Mouse (Mus musculus) limb, embryonic 10.5 days (tissue): ENCODE data around the gene Nek9. TPM values are rescaled to one million over a fixed set of nuclear protein-coding genes. Genes with fewer than 3 reads are reported as not detected.
A peak's percentile ranks its signal among the peaks of the same experiment; 100 is the strongest.

Experiments
- DNase-seq: peaks from one replicate; pipeline ENCODE4 v3.0.0-alpha.2; 2017; ENCODE audit warnings: low spot score
- H3K27ac ChIP-seq: fragments of 300-500 bp; sonication (generic); 2 replicates; pipeline ENCODE4 v1.5.1; 2016; ENCODE audit warnings: mild to moderate bottlenecking
- H3K27me3 ChIP-seq: fragments of 300-500 bp; sonication (generic); 2 replicates; pipeline ENCODE4 v1.6.1; 2016; ENCODE audit warnings: low read depth, mild to moderate bottlenecking; ENCODE audit not compliant: poor library complexity, severe bottlenecking
- H3K36me3 ChIP-seq: fragments of 300-500 bp; sonication (generic); 2 replicates; pipeline ENCODE4 v1.6.1; 2016; ENCODE audit warnings: mild to moderate bottlenecking, moderate library complexity
- H3K4me1 ChIP-seq: fragments of 300-500 bp; sonication (generic); 2 replicates; pipeline ENCODE4 v1.6.1; 2016
- H3K4me3 ChIP-seq: fragments of 300-500 bp; sonication (generic); 2 replicates; pipeline ENCODE4 v1.5.1; 2016; ENCODE audit warnings: mild to moderate bottlenecking, moderate library complexity
- H3K9me3 ChIP-seq: fragments of 300-500 bp; sonication (generic); replicated peaks from 2 replicates; pipeline ENCODE4 v1.6.1; 2016; ENCODE audit warnings: mild to moderate bottlenecking
- WGBS: fragments of 180-500 bp; shearing (Covaris S2); methylation state at CpG from one replicate; pipeline ENCODE4 v1.1.7; 2016; 5-methylcytosine and 5-hydroxymethylcytosine counted together
- polyA plus RNA-seq: library from polyadenylated mRNA; unstranded; fragments of >200 nt; fragmentation: Nextera tagmentation; extraction: Ambion mirVana; gene quantifications from 2 replicates; pipeline ENCODE4 v1.2.1, GENCODE M21; 2016

Gene Nek9
- polyA plus RNA-seq, 1 experiment from 2014 or later: 29.9 TPM

GRCm38 (mm10) chr12:85341131-85341530 lies 2.0 kb upstream of the Nek9 start:
- H3K36me3 ChIP-seq: peaks cover 45% of the 10 kb centered on the region
- DNase-seq: no peak
- no peaks in the 10 kb centered on the region for H3K9me3 ChIP-seq
- peaks cover 23% of the 10 kb centered on the region for H3K4me1 ChIP-seq
- H3K4me3 ChIP-seq: no peak overlapping the region
- H3K27me3 ChIP-seq: no peaks in the 10 kb centered on the region
- no peak overlapping the region for H3K27ac ChIP-seq
- WGBS: 71% methylated on average over 1 of the region's 1 CpGs

- Histone ChIP-seq H3K4me1 (peaks cover 20% of the 10 kb centered on the region), H3K27me3 (no peaks in the 10 kb centered on the region), H3K27ac (no peak overlapping the region), H3K36me3 (peaks cover 51% of the 10 kb centered on the region), H3K4me3 (peak overlapping the region; percentile 98), H3K9me3 (no peaks in the 10 kb centered on the region)
- no peak for DNase-seq
- WGBS: 36% methylated on average over 4 of the region's 4 CpGs
These were observed 785 bp upstream of the Nek9 start for GRCm38 (mm10) chr12:85339947-85340346.

GRCm38 (mm10) chr12:85338815-85339214 lies 347 bp downstream of the Nek9 start:
- Histone ChIP-seq H3K27ac (peak overlapping the region; percentile 98), H3K36me3 (peaks cover 51% of the 10 kb centered on the region), H3K4me1 (peaks cover 17% of the 10 kb centered on the region), H3K27me3 (no peaks in the 10 kb centered on the region), H3K4me3 (peak overlapping the region; percentile 98), H3K9me3 (no peaks in the 10 kb centered on the region)
- WGBS: under 1% methylated on average over 42 of the region's 42 CpGs
- DNase-seq: no peak

- WGBS: 91% methylated on average over 6 of the region's 6 CpGs
- DNase-seq: no peak
- Histone ChIP-seq H3K36me3 (peaks cover 54% of the 10 kb centered on the region), H3K4me3 (peak overlapping the region; percentile 98; the same call in 1 of the 2 replicates), H3K4me1 (peaks cover 17% of the 10 kb centered on the region), H3K9me3 (no peaks in the 10 kb centered on the region), H3K27me3 (no peaks in the 10 kb centered on the region), H3K27ac (no peak overlapping the region)
These were observed 1.4 kb downstream of the Nek9 start for GRCm38 (mm10) chr12:85337567-85338311.

- Histone ChIP-seq H3K27ac (no peak overlapping the region), H3K9me3 (no peaks in the 10 kb centered on the region), H3K4me1 (no peaks in the 10 kb centered on the region), H3K36me3 (peaks cover 92% of the 10 kb centered on the region), H3K27me3 (no peaks in the 10 kb centered on the region), H3K4me3 (no peak overlapping the region)
- 92% methylated on average over 7 of the region's 7 CpGs for WGBS
- DNase-seq: no peak
These were observed 9.0 kb downstream of the Nek9 start for GRCm38 (mm10) chr12:85330153-85330552.

- DNase-seq: no peak
- 81% methylated on average over 3 of the region's 3 CpGs for WGBS
- Histone ChIP-seq H3K4me1 (0 out of 2 replicates have a peak, but pooled peaks cover 3% of the 10 kb centered on the region), H3K4me3 (no peak overlapping the region), H3K36me3 (peaks cover 99% of the 10 kb centered on the region), H3K27me3 (no peaks in the 10 kb centered on the region), H3K9me3 (no peaks in the 10 kb centered on the region), H3K27ac (no peak overlapping the region)
These were observed 30.5 kb downstream of the Nek9 start for GRCm38 (mm10) chr12:85308651-85309050.

- whole genome bisulfite sequencing: 51% methylated on average over 16 of the region's 16 CpGs
- H3K4me1 ChIP-seq: 0 out of 2 replicates have a peak, but pooled peaks cover 3% of the 10 kb centered on the region
- DNase-seq: peak; percentile 90
- no peaks in the 10 kb centered on the region for H3K9me3 ChIP-seq
- no peak overlapping the region for H3K4me3 ChIP-seq
- no peak overlapping the region for H3K27ac ChIP-seq
- H3K36me3 ChIP-seq: peaks cover 99% of the 10 kb centered on the region
- H3K27me3 ChIP-seq: no peaks in the 10 kb centered on the region
These were observed 33.8 kb downstream of the Nek9 start for GRCm38 (mm10) chr12:85305247-85305892.

GRCm38 (mm10) chr12:85304725-85305124 lies 34.4 kb downstream of the Nek9 start:
- H3K4me3 ChIP-seq: no peak overlapping the region
- WGBS: 74% methylated on average over 4 of the region's 4 CpGs
- peaks cover 99% of the 10 kb centered on the region for H3K36me3 ChIP-seq
- H3K27ac ChIP-seq: no peak overlapping the region
- H3K4me1 ChIP-seq: 0 out of 2 replicates have a peak, but pooled peaks cover 3% of the 10 kb centered on the region
- H3K9me3 ChIP-seq: no peaks in the 10 kb centered on the region
- no peaks in the 10 kb centered on the region for H3K27me3 ChIP-seq
- no peak for DNase-seq

GRCm38 (mm10) chr12:85303256-85303655 lies 35.9 kb downstream of the Nek9 start:
- peaks cover 16% of the 10 kb centered on the region for H3K4me1 ChIP-seq
- 61% methylated on average over 2 of the region's 2 CpGs for WGBS
- no peak for DNase-seq
- no peaks in the 10 kb centered on the region for H3K27me3 ChIP-seq
- no peak overlapping the region for H3K27ac ChIP-seq
- H3K4me3 ChIP-seq: no peak overlapping the region
- H3K36me3 ChIP-seq: peaks cover 90% of the 10 kb centered on the region
- no peaks in the 10 kb centered on the region for H3K9me3 ChIP-seq

GRCm38 (mm10) chr12:85298835-85299180 lies 40.4 kb downstream of the Nek9 start:
- Histone ChIP-seq H3K9me3 (no peaks in the 10 kb centered on the region; the same call in 1 of the 2 replicates), H3K27me3 (no peaks in the 10 kb centered on the region), H3K27ac (no peak overlapping the region), H3K36me3 (peaks cover 49% of the 10 kb centered on the region), H3K4me3 (no peak overlapping the region), H3K4me1 (peaks cover 33% of the 10 kb centered on the region)
- DNase-seq: no peak
- WGBS: 71% methylated on average over 1 of the region's 1 CpGs

GRCm38 (mm10) chr12:85298127-85298834 lies 40.9 kb downstream of the Nek9 start:
- Histone ChIP-seq H3K36me3 (peaks cover 44% of the 10 kb centered on the region), H3K4me1 (peaks cover 33% of the 10 kb centered on the region), H3K4me3 (no peak overlapping the region), H3K9me3 (no peaks in the 10 kb centered on the region; the same call in 1 of the 2 replicates), H3K27me3 (no peaks in the 10 kb centered on the region), H3K27ac (peak overlapping the region; percentile 43)
- 27% methylated on average over 11 of the region's 11 CpGs for WGBS
- peak; percentile 58 for DNase-seq

GRCm38 (mm10) chr12:85297345-85297997 lies 41.7 kb downstream of the Nek9 start:
- WGBS: 66% methylated on average over 10 of the region's 10 CpGs
- peak overlapping the region; percentile 43 for H3K27ac ChIP-seq
- no peaks in the 10 kb centered on the region for H3K27me3 ChIP-seq
- peaks cover 36% of the 10 kb centered on the region for H3K36me3 ChIP-seq
- H3K9me3 ChIP-seq: no peaks in the 10 kb centered on the region; the same call in 1 of the 2 replicates
- H3K4me1 ChIP-seq: peaks cover 33% of the 10 kb centered on the region
- DNase-seq: no peak
- no peak overlapping the region for H3K4me3 ChIP-seq
